Mouse (Mus musculus) heart, adult 2 months (tissue): ENCODE results near the gene Zfp982.
"Not testable (repeated sequence)": the region's sequence is repeated elsewhere in the genome, so short reads cannot be mapped to it uniquely, and the experiment has no call there.

ENCODE experiments used
- CTCF ChIP-seq: fragments of 200-600 bp; IDR thresholded peaks from 2 replicates; pipeline ENCODE4 v1.8.1; 2022; ENCODE audit warnings: antibody characterized with exemption, mild to moderate bottlenecking, moderate library complexity
- EP300 ChIP-seq: fragments of 200-500 bp; IDR thresholded peaks from 2 replicates; pipeline ENCODE4 v1.6.1; 2011; ENCODE audit warnings: low read depth, low read length, control low read depth; ENCODE audit not compliant: insufficient read depth
- POLR2A ChIP-seq: fragments of 200-500 bp; IDR thresholded peaks from 2 replicates; pipeline ENCODE4 v1.6.1; 2011; ENCODE audit warnings: mild to moderate bottlenecking, low read depth, low read length, control low read depth; ENCODE audit not compliant: insufficient read depth

GRCm38 (mm10) chr4:147449986-147450385, 42.2 kb upstream of the Zfp982 start:
- not testable (repeated sequence) for TF ChIP-seq CTCF, EP300, POLR2A
